Comparison of ENCODE assay signal across 8 mouse cellular contexts in the genomic region with DNA sequence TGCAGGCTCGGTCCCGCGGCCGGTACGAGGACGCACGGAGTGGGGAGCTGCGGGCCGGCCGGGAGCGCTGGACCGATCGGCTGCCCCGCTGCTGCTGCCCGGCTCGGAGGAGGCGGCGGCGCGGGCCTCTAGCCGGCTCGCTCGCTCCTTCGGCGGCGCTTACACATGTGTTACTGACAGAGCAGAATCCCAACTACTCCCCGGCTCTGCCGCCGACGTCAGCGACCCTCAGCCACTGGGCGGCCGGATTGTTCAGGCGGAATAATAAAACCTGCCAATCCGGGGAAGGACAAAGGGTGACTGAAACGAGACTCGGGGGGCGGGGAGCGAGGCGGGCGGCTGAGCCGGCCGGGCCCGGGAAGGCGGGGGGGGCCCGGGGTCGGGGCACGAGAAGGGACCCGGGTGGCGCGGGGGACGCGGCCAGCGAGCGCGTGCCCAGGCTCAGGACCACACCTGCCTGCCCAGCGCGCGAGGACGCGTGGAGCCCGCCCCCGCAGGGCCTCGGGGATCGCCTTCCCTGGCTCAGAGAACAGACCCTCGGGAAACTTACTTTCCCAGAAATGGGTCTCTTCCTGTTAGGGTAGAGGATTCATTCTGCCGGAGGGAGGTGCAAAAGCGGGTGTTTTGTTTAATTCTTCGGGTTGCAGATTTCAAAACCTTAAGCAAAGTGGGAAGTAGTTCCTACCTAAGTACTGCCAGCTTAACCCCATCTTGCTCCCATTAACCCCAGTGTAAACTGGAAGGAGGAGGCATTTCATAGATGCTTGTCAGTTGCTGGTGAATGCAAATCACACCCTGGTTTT. TPM values are rescaled to one million over a fixed set of nuclear protein-coding genes. Genes with fewer than 3 reads are reported as not detected.
DNase-seq lines count a peak whose midpoint lies in the region; ATAC-seq and TF ChIP-seq lines count a peak whose summit lies in the region.

No protein-coding gene starts in this region.

- WGBS in embryonic facial prominence, embryonic 11.5 days: under 1% methylated on average over 51 of the region's 69 CpGs
- under 1% methylated on average over 69 of the region's 69 CpGs for WGBS in heart, adult 2 months
- under 1% methylated on average over 65 of the region's 69 CpGs for WGBS in limb, embryonic 13.5 days
- under 1% methylated on average over 69 of the region's 69 CpGs for WGBS in midbrain, embryonic 15.5 days

- H3K4me1 ChIP-seq in erythroblast, embryonic 14.5 days (ENCODE audit: control insufficient read depth): peaks cover 49% of the 10 kb centered on the region
- H3K4me1 ChIP-seq in embryonic facial prominence, embryonic 11.5 days (ENCODE audit: control insufficient read depth, insufficient read depth, low read length): no peaks in the 10 kb centered on the region
- peaks cover 4% of the 10 kb centered on the region; the same call in 1 of the 2 replicates for H3K4me1 ChIP-seq in heart, adult 2 months (ENCODE audit: control insufficient read depth, insufficient read depth, low read length)
- H3K4me1 ChIP-seq in limb, embryonic 13.5 days: peaks cover 21% of the 10 kb centered on the region
- H3K4me1 ChIP-seq in midbrain, embryonic 15.5 days: peaks cover 30% of the 10 kb centered on the region

- peak; percentile 50; the same call in 1 of the 2 replicates for TF ChIP-seq POLR2A in heart, adult 2 months (IDR thresholded peaks at IDR 0.05; ENCODE audit: insufficient read depth, low read depth, low read length)

- H3K27ac ChIP-seq in embryonic facial prominence, embryonic 11.5 days (replicated peaks; ENCODE audit: low read depth, low read length): peak overlapping the region; percentile 99
- H3K27ac ChIP-seq in heart, adult 2 months: peak overlapping the region; percentile 94
- peak overlapping the region; percentile 98 for H3K27ac ChIP-seq in limb, embryonic 13.5 days
- H3K27ac ChIP-seq in midbrain, embryonic 15.5 days: peak overlapping the region; percentile 95

- no peaks in the 10 kb centered on the region for H3K36me3 ChIP-seq in erythroblast, embryonic 14.5 days (ENCODE audit: control insufficient read depth)
- no peaks in the 10 kb centered on the region for H3K36me3 ChIP-seq in embryonic facial prominence, embryonic 11.5 days (replicated peaks; ENCODE audit: control insufficient read depth, insufficient read depth, low read depth, low read length)
- peaks cover 8% of the 10 kb centered on the region for H3K36me3 ChIP-seq in heart, adult 2 months (ENCODE audit: control insufficient read depth, insufficient read depth, low read length)
- H3K36me3 ChIP-seq in limb, embryonic 13.5 days: peaks cover 11% of the 10 kb centered on the region
- no peaks in the 10 kb centered on the region for H3K36me3 ChIP-seq in midbrain, embryonic 15.5 days (replicated peaks)

- TF ChIP-seq EP300 in heart, adult 2 months (IDR thresholded peaks at IDR 0.05; ENCODE audit: insufficient read depth, low read depth, low read length): no peak

- H3K4me3 ChIP-seq in erythroblast, embryonic 14.5 days (replicated peaks): peak overlapping the region; percentile 69
- H3K4me3 ChIP-seq in embryonic facial prominence, embryonic 11.5 days (ENCODE audit: low read depth, low read length): peak overlapping the region; percentile 92
- H3K4me3 ChIP-seq in heart, adult 2 months: peak overlapping the region; percentile 88
- peak overlapping the region; percentile 72 for H3K4me3 ChIP-seq in limb, embryonic 13.5 days
- H3K4me3 ChIP-seq in midbrain, embryonic 15.5 days: peak overlapping the region; percentile 81

- TF ChIP-seq CTCF in heart, adult 2 months (IDR thresholded peaks at IDR 0.05): no peak

- peak; percentile 96 for DNase-seq in embryonic facial prominence, embryonic 11.5 days (ENCODE audit: low spot score)
- DNase-seq in heart, adult 2 months: peak; percentile 94 to 97
- peak; percentile 95 to 97 for DNase-seq in kidney, adult 8-10 months
- peak; percentile 86 to 89 for DNase-seq in spleen, adult 18-20 months

- H3K4me2 ChIP-seq in embryonic facial prominence, embryonic 11.5 days (ENCODE audit: low read depth, low read length): peak overlapping the region; percentile 84
- H3K4me2 ChIP-seq in limb, embryonic 13.5 days (replicated peaks): peak overlapping the region; percentile 96
- H3K4me2 ChIP-seq in midbrain, embryonic 15.5 days: peak overlapping the region; percentile 92

- intact Hi-C loops in heart, adult 2 months (cut with DNase I): loop anchor here (5.0 to 10.0 kb wide), 4 partner anchors 608 to 1441 kb away; partner anchors contain the start of gene Gtf2b

- H3K9ac ChIP-seq in embryonic facial prominence, embryonic 11.5 days (replicated peaks; ENCODE audit: low read length): peak overlapping the region; percentile 97
- peak overlapping the region; percentile 97 for H3K9ac ChIP-seq in heart, adult 2 months (ENCODE audit: low read depth, low read length)
- peak overlapping the region; percentile 95 for H3K9ac ChIP-seq in limb, embryonic 13.5 days
- H3K9ac ChIP-seq in midbrain, embryonic 15.5 days: peak overlapping the region; percentile 87

- H3K27me3 ChIP-seq in erythroblast, embryonic 14.5 days (ENCODE audit: control insufficient read depth): peaks cover 9% of the 10 kb centered on the region
- H3K27me3 ChIP-seq in embryonic facial prominence, embryonic 11.5 days (ENCODE audit: control insufficient read depth, insufficient read depth, low read length): no peaks in the 10 kb centered on the region
- no peaks in the 10 kb centered on the region for H3K27me3 ChIP-seq in heart, adult 2 months (ENCODE audit: control insufficient read depth, insufficient read depth, low read length)
- no peaks in the 10 kb centered on the region for H3K27me3 ChIP-seq in limb, embryonic 13.5 days
- no peaks in the 10 kb centered on the region for H3K27me3 ChIP-seq in midbrain, embryonic 15.5 days (replicated peaks)

- H3K9me3 ChIP-seq in erythroblast, embryonic 14.5 days (ENCODE audit: control insufficient read depth, low read length): no peaks in the 10 kb centered on the region
- H3K9me3 ChIP-seq in embryonic facial prominence, embryonic 11.5 days (replicated peaks; ENCODE audit: control insufficient read depth, low read length): no peaks in the 10 kb centered on the region
- H3K9me3 ChIP-seq in limb, embryonic 13.5 days: no peaks in the 10 kb centered on the region
- no peaks in the 10 kb centered on the region for H3K9me3 ChIP-seq in midbrain, embryonic 15.5 days

- no peaks in the 10 kb centered on the region for H3K79me2 ChIP-seq in heart, adult 2 months (replicated peaks; ENCODE audit: control insufficient read depth, insufficient read depth, low read length)

- ATAC-seq in erythroblast, adult 5-6 weeks (replicated peaks; ENCODE audit: low FRiP score, poor library complexity, severe bottlenecking): no peak
- peak; percentile 92 for ATAC-seq in embryonic facial prominence, embryonic 11.5 days (replicated peaks; ENCODE audit: insufficient number of reproducible peaks, low FRiP score, low TSS enrichment, low read depth)
- peak; percentile 93 for ATAC-seq in limb, embryonic 13.5 days (ENCODE audit: low FRiP score, low read depth)
- ATAC-seq in midbrain, embryonic 15.5 days (replicated peaks): peak; percentile 97

RNA-seq across cellular contexts. Expression of gene Lmo4, which starts 0.5 kb away (rescaled TPM):
- polyA plus RNA-seq in erythroblast, embryonic 14.5 days (2012): 1.6 and 2.1 TPM in 2 replicates
- total RNA-seq in erythroblast, adult 5-6 weeks (2015; ENCODE audit: low replicate concordance): 64.8 and 103 TPM in 2 replicates
- 21.9 and 22.7 TPM in 2 replicates for total RNA-seq in erythroblast, adult 5-6 weeks (2017; ENCODE audit: low replicate concordance)
- polyA plus RNA-seq in embryonic facial prominence, embryonic 11.5 days (2014; fragmentation: Nextera tagmentation; extraction: Ambion mirVana): 104 TPM in 2 replicates
- 10 to 100 TPM; 29.0 to 34.3 TPM for total RNA-seq in heart, adult 2 months (2021)
- polyA plus RNA-seq in heart, adult 2 months (2012; rRNA removed): 33.8 and 49.4 TPM in 2 replicates
- polyA plus RNA-seq in limb, embryonic 13.5 days (2015; fragmentation: Nextera tagmentation; extraction: Ambion mirVana): 87.5 and 94.4 TPM in 2 replicates
- 75.9 and 76.1 TPM in 2 replicates for polyA plus RNA-seq in midbrain, embryonic 15.5 days (2015; fragmentation: Nextera tagmentation; extraction: Ambion mirVana)

Comparison
In these comparisons a context has a peak if more than half of its experiments do, and no peak if none do; other contexts are left out.
1. RNA of gene Lmo4, which starts 0.5 kb away (polyA plus RNA-seq): 104 TPM in embryonic facial prominence, embryonic 11.5 days, 87.5 to 94.4 TPM in limb, embryonic 13.5 days, 75.9 to 76.1 TPM in midbrain, embryonic 15.5 days and 33.8 to 49.4 TPM in heart, adult 2 months; 1.6 to 2.1 TPM in erythroblast, embryonic 14.5 days; every median in the first group is over 10 times any median in the second.
2. Peak in every context shown above with its lines, with median percentiles within 50 percentile points of each other: H3K4me3 ChIP-seq, DNase-seq, H3K27ac ChIP-seq, H3K4me2 ChIP-seq and H3K9ac ChIP-seq.